Mouse (Mus musculus): ENCODE data around the gene Iqcd.

GRCm38 (mm10) chr5:120612822-120613604 is 24.2 kb downstream of the Iqcd start:
- TF ChIP-seq CTCF (IDR thresholded peaks at IDR 0.05; ENCODE audit: control insufficient read depth, insufficient read depth, insufficient read length) (no peak), MAX (IDR thresholded peaks at IDR 0.05) (peak; percentile 17), MYOG (IDR thresholded peaks at IDR 0.05; ENCODE audit: control insufficient read depth, extremely low read depth, insufficient read length) (no peak)
